ENCODE assay signal across 8 mouse cellular contexts in genomic region chr2:136648606-136649005, GRCm38 (mm10).
A peak's percentile ranks its signal among the peaks of the same experiment; 100 is the strongest.
DNase-seq lines count a peak whose midpoint lies in the region; ATAC-seq lines count a peak whose summit lies in the region.

No protein-coding gene starts in this region.

- H3K27ac ChIP-seq in forebrain, embryonic 12.5 days: no peak overlapping the region

- H3K9me3 ChIP-seq in forebrain, embryonic 12.5 days: no peaks in the 10 kb centered on the region

- no peaks in the 10 kb centered on the region for H3K36me3 ChIP-seq in forebrain, embryonic 12.5 days (replicated peaks)

- H3K4me2 ChIP-seq in forebrain, embryonic 12.5 days: no peak overlapping the region

- no peak overlapping the region for H3K9ac ChIP-seq in forebrain, embryonic 12.5 days

- 85% methylated on average over 5 of the region's 5 CpGs for WGBS in forebrain, embryonic 12.5 days

- H3K27me3 ChIP-seq in forebrain, embryonic 12.5 days: no peaks in the 10 kb centered on the region

- DNase-seq in layer of hippocampus, adult 9-11 months: peak; percentile 12
- DNase-seq in layer of hippocampus, adult 18-20 months (ENCODE audit: low spot score in 2 of 2): no peak
- peak; percentile 92 to 94 for DNase-seq in cerebellum, adult 18-20 months
- peak; percentile 42 for DNase-seq in kidney, adult 18-20 months
- peak; percentile 10 for DNase-seq in lung, postnatal 25 days (ENCODE audit: low spot score)
- DNase-seq in thymus, postnatal 10 days (ENCODE audit: low spot score in 2 of 2): no peak
- no peak for DNase-seq in retina, postnatal 1 day

- no peak overlapping the region for H3K4me3 ChIP-seq in forebrain, embryonic 12.5 days (replicated peaks)

- no peak for ATAC-seq in forebrain, embryonic 12.5 days (ENCODE audit: low FRiP score)

- H3K4me1 ChIP-seq in forebrain, embryonic 12.5 days: peaks cover 4% of the 10 kb centered on the region; the same call in 1 of the 2 replicates

Comparison
In these comparisons a context has a peak if more than half of its experiments do, and no peak if none do; other contexts are left out.
1. DNase-seq: peak in layer of hippocampus, adult 9-11 months (single experiment), cerebellum, adult 18-20 months (2 of 2), kidney, adult 18-20 months (single experiment) and lung, postnatal 25 days (single experiment); none in layer of hippocampus, adult 18-20 months (0 of 2), thymus, postnatal 10 days (0 of 2) and retina, postnatal 1 day (single experiment).